Mouse (Mus musculus) MEL (cell line): ENCODE results near the gene Cdh4. TPM values are rescaled to one million over a fixed set of nuclear protein-coding genes. Genes with fewer than 3 reads are reported as not detected.

Experiments
- DNase-seq: peaks from one replicate; pipeline ENCODE4 v3.0.0; 2011; ENCODE audit warnings: low read depth, low spot score
- H3K27ac ChIP-seq: 2 replicates; pipeline ENCODE4 v1.5.1; 2012; ENCODE audit warnings: low read depth, mild to moderate bottlenecking, control low read depth, low read length, moderate library complexity; ENCODE audit not compliant: control insufficient read depth
- H3K27me3 ChIP-seq, 2 experiments: fragments of 150-350 bp in 1 of 2; sonication (generic) in 1 of 2; 2 replicates each; pipeline ENCODE4 v1.6.1; 2012; ENCODE audit warnings: low read length in 2 of 2, mild to moderate bottlenecking in 2 of 2, improper control_type of control experiment in 1 of 2, moderate library complexity in 1 of 2; ENCODE audit not compliant: insufficient read depth in 2 of 2, control insufficient read depth in 1 of 2
- H3K36me3 ChIP-seq, 2 experiments: 2 replicates each; pipeline ENCODE4 v1.6.1; 2012 to 2014; ENCODE audit warnings: low read length in 2 of 2, improper control_type of control experiment in 1 of 2, inconsistent platforms in 1 of 2, mild to moderate bottlenecking in 1 of 2; ENCODE audit not compliant: insufficient read depth in 2 of 2, control insufficient read depth in 1 of 2
- H3K4me1 ChIP-seq, 2 experiments: fragments of 150-350 bp in 1 of 2; sonication (generic) in 1 of 2; 2 replicates each; pipeline ENCODE4 v1.6.1; 2012; ENCODE audit warnings: low read length in 2 of 2, improper control_type of control experiment in 1 of 2, mild to moderate bottlenecking in 1 of 2; ENCODE audit not compliant: insufficient read depth in 2 of 2, control insufficient read depth in 1 of 2
- H3K4me3 ChIP-seq, 2 experiments: fragments of 150-350 bp in 1 of 2; sonication (generic) in 1 of 2; 2 replicates each; pipeline ENCODE4 v1.5.1; 2012; ENCODE audit warnings: low read depth in 2 of 2, low read length in 2 of 2, mild to moderate bottlenecking in 2 of 2, moderate library complexity in 2 of 2, control low read depth in 1 of 2, improper control_type of control experiment in 1 of 2; ENCODE audit not compliant: control insufficient read depth in 1 of 2, insufficient read depth in 1 of 2
- H3K79me2 ChIP-seq: 2 replicates; pipeline ENCODE4 v1.6.1; 2012; ENCODE audit warnings: mild to moderate bottlenecking, low read length, moderate library complexity; ENCODE audit not compliant: control insufficient read depth, poor library complexity, insufficient read depth
- H3K9ac ChIP-seq: 2 replicates; pipeline ENCODE4 v1.6.1; 2012; ENCODE audit warnings: low read depth, mild to moderate bottlenecking, control low read depth, low read length, moderate library complexity; ENCODE audit not compliant: control insufficient read depth, poor library complexity, severe bottlenecking
- H3K9me3 ChIP-seq: fragments of 150-350 bp; sonication (generic); replicated peaks from 2 replicates; pipeline ENCODE4 v1.6.1; 2012; ENCODE audit warnings: mild to moderate bottlenecking, low read length, improper control_type of control experiment, moderate library complexity; ENCODE audit not compliant: insufficient read depth
- CHD2 ChIP-seq: IDR thresholded peaks from 2 replicates; pipeline ENCODE4 v1.6.1; 2011; ENCODE audit warnings: low read length, improper control_type of control experiment
- ETS1 ChIP-seq: IDR thresholded peaks from 2 replicates; pipeline ENCODE4 v1.6.1; 2012; ENCODE audit warnings: low read depth, mild to moderate bottlenecking, inconsistent platforms, low read length, improper control_type of control experiment, moderate library complexity
- GATA1 ChIP-seq: IDR thresholded peaks from 2 replicates; pipeline ENCODE4 v1.6.1; 2011; ENCODE audit warnings: low read depth, low read length, improper control_type of control experiment
- JUND ChIP-seq: IDR thresholded peaks from 2 replicates; pipeline ENCODE4 v1.6.1; 2011; ENCODE audit warnings: low read depth, mild to moderate bottlenecking, improper control_type of control experiment, low read length
- MAFK ChIP-seq: IDR thresholded peaks from 2 replicates; pipeline ENCODE4 v1.6.1; 2011; ENCODE audit warnings: low read depth, mild to moderate bottlenecking, low read length, improper control_type of control experiment, borderline replicate concordance
- MAX ChIP-seq: IDR thresholded peaks from 2 replicates; pipeline ENCODE4 v1.6.1; 2011; ENCODE audit warnings: low read length, improper control_type of control experiment
- MEF2A ChIP-seq: IDR thresholded peaks from 2 replicates; pipeline ENCODE4 v1.6.1; 2014; ENCODE audit warnings: low read depth, mild to moderate bottlenecking, inconsistent platforms, low read length, improper control_type of control experiment; ENCODE audit not compliant: poor library complexity, insufficient replicate concordance, severe bottlenecking; ENCODE audit errors: extremely low read depth
- MXI1 ChIP-seq: IDR thresholded peaks from 2 replicates; pipeline ENCODE4 v1.6.1; 2011; ENCODE audit warnings: mild to moderate bottlenecking, low read depth, low read length, improper control_type of control experiment
- MYC ChIP-seq: IDR thresholded peaks from 2 replicates; pipeline ENCODE4 v1.6.1; 2011; ENCODE audit warnings: low read depth, mild to moderate bottlenecking, low read length, improper control_type of control experiment, moderate library complexity
- NELFE ChIP-seq: IDR thresholded peaks from 2 replicates; pipeline ENCODE4 v1.6.1; 2011; ENCODE audit warnings: low read depth, low read length, improper control_type of control experiment
- POLR2A ChIP-seq, 2 experiments: IDR thresholded peaks; 2 replicates each; pipeline ENCODE4 v1.6.1; 2011 to 2012; ENCODE audit warnings: low read length in 2 of 2, mild to moderate bottlenecking in 2 of 2, control low read depth in 1 of 2, improper control_type of control experiment in 1 of 2, low read depth in 1 of 2, moderate library complexity in 1 of 2; ENCODE audit not compliant: control insufficient read depth in 1 of 2, insufficient read depth in 1 of 2, poor library complexity in 1 of 2
- POLR2AphosphoS5 ChIP-seq: IDR thresholded peaks from 2 replicates; pipeline ENCODE4 v1.6.1; 2012; ENCODE audit warnings: low read depth, borderline replicate concordance, mild to moderate bottlenecking, inconsistent platforms, low read length, moderate library complexity, mixed read lengths
- RCOR1 ChIP-seq: IDR thresholded peaks from 2 replicates; pipeline ENCODE4 v1.6.1; 2012; ENCODE audit warnings: low read depth, mild to moderate bottlenecking, inconsistent platforms, low read length, improper control_type of control experiment
- SIN3A ChIP-seq: IDR thresholded peaks from 2 replicates; pipeline ENCODE4 v1.6.1; 2012; ENCODE audit warnings: low read length, improper control_type of control experiment, inconsistent platforms
- SMC3 ChIP-seq: IDR thresholded peaks from 2 replicates; pipeline ENCODE4 v1.6.1; 2011; ENCODE audit warnings: low read depth, low read length, improper control_type of control experiment
- TBP ChIP-seq: IDR thresholded peaks from 2 replicates; pipeline ENCODE4 v1.8.0; 2011; ENCODE audit warnings: low read depth, low read length, improper control_type of control experiment
- TCF12 ChIP-seq: IDR thresholded peaks from 2 replicates; pipeline ENCODE4 v1.6.1; 2014; ENCODE audit warnings: low read depth, mild to moderate bottlenecking, inconsistent platforms, low read length, improper control_type of control experiment, moderate library complexity
- USF1 ChIP-seq: IDR thresholded peaks from 2 replicates; pipeline ENCODE4 v1.6.1; 2014; ENCODE audit warnings: low read depth, mild to moderate bottlenecking, inconsistent platforms, low read length, improper control_type of control experiment, moderate library complexity
- ZMIZ1 ChIP-seq: IDR thresholded peaks from 2 replicates; pipeline ENCODE4 v1.6.1; 2012; ENCODE audit warnings: low read depth, mild to moderate bottlenecking, inconsistent platforms, low read length, improper control_type of control experiment, moderate library complexity
- ZNF384 ChIP-seq: IDR thresholded peaks from 2 replicates; pipeline ENCODE4 v1.6.1; 2012; ENCODE audit warnings: low read depth, mild to moderate bottlenecking, inconsistent platforms, low read length, improper control_type of control experiment
- polyA plus RNA-seq, 2 experiments: library from polyadenylated mRNA; stranded (reverse) in 1 of 2; unstranded in 1 of 2; fragments of >175 nt in 1 of 2; fragments of >200 nt in 1 of 2; gene quantifications; 2 replicates each; pipeline versions ENCODE4 v1.2.1 to v1.2.4; 2012; ENCODE audit warnings: low replicate concordance in 2 of 2, low read depth in 1 of 2; ENCODE audit not compliant: insufficient read length in 2 of 2, insufficient read depth in 1 of 2, missing spikeins in 1 of 2
- total RNA-seq: library from RNA; depleted of rRNA; stranded (reverse); fragments of 300-350 nt; gene quantifications from 2 replicates; pipeline ENCODE4 v1.2.3, GENCODE M21; 2012

The Cdh4 gene
- total and polyA plus RNA-seq, 3 experiments = not detected

- DNase-seq = no peak
- no peaks in the 10 kb centered on the region for H3K9me3 ChIP-seq
- no peaks in the 10 kb centered on the region for H3K79me2 ChIP-seq
- H3K36me3 ChIP-seq = no peaks in the 10 kb centered on the region
- TF ChIP-seq POLR2AphosphoS5 = no peak
- TF ChIP-seq RCOR1 = no peak
- no peak for TF ChIP-seq MYC
- no peak for TF ChIP-seq SIN3A
- TF ChIP-seq MXI1 = no peak
- TF ChIP-seq TCF12 = no peak
- no peak for TF ChIP-seq ZMIZ1
- TF ChIP-seq JUND = no peak
- TF ChIP-seq ETS1 = no peak
- no peak for TF ChIP-seq SMC3
- no peak for TF ChIP-seq MAFK
- TF ChIP-seq NELFE = no peak
- no peak for TF ChIP-seq POLR2A (IDR thresholded peaks at IDR 0.05; ENCODE audit: control insufficient read depth in 1 of 2, insufficient read depth in 1 of 2, low read depth in 1 of 2, low read length in 2 of 2, poor library complexity in 1 of 2)
- TF ChIP-seq TBP = no peak
- TF ChIP-seq GATA1 = no peak
- no peak for TF ChIP-seq CHD2
- no peak for TF ChIP-seq MEF2A
- no peak for TF ChIP-seq MAX
- TF ChIP-seq ZNF384 = no peak
- H3K9ac ChIP-seq = no peak overlapping the region
- H3K4me3 ChIP-seq = no peak overlapping the region
- no peak overlapping the region for H3K27ac ChIP-seq
- H3K27me3 ChIP-seq = no peaks in the 10 kb centered on the region
- H3K4me1 ChIP-seq = no peaks in the 10 kb centered on the region
These were observed 207.9 kb downstream of the Cdh4 start for GRCm38 (mm10) chr2:179650168-179650567.

- Histone ChIP-seq H3K9ac (no peak overlapping the region), H3K4me3 (no peak overlapping the region), H3K27ac (no peak overlapping the region), H3K79me2 (no peaks in the 10 kb centered on the region), H3K27me3 (no peaks in the 10 kb centered on the region), H3K9me3 (no peaks in the 10 kb centered on the region), H3K36me3 (no peaks in the 10 kb centered on the region), H3K4me1 (no peaks in the 10 kb centered on the region)
- TF ChIP-seq ETS1 (no peak), TCF12 (no peak), USF1 (no peak)
- no peak for DNase-seq
These were observed 213.3 kb downstream of the Cdh4 start for GRCm38 (mm10) chr2:179655506-179655905.
